Mouse (Mus musculus) CH12.LX (cell line): ENCODE measurements around the gene Gm2a. TPM values are rescaled to one million over a fixed set of nuclear protein-coding genes. Genes with fewer than 3 reads are reported as not detected.

Source experiments
- DNase-seq: peaks from one replicate; pipeline ENCODE4 v3.0.0-alpha.2; 2013; ENCODE audit errors: extremely low read depth
- H3K27ac ChIP-seq: 2 replicates; pipeline ENCODE4 v1.5.1; 2012; ENCODE audit warnings: low read depth, mild to moderate bottlenecking, control low read depth, moderate library complexity; ENCODE audit not compliant: insufficient read depth
- H3K27me3 ChIP-seq: replicated peaks from 2 replicates; pipeline ENCODE3; 2012; ENCODE audit warnings: inconsistent platforms
- H3K36me3 ChIP-seq, 2 experiments: replicated peaks in 1 of 2; 2 replicates each; pipeline versions ENCODE3 to v1.6.1; 2012; ENCODE audit warnings: inconsistent platforms in 1 of 2, low read length in 1 of 2, mild to moderate bottlenecking in 1 of 2, mixed read lengths in 1 of 2, moderate library complexity in 1 of 2; ENCODE audit not compliant: control insufficient read depth in 1 of 2, insufficient read depth in 1 of 2
- H3K4me1 ChIP-seq, 2 experiments: 2 replicates each; pipeline ENCODE4 v1.6.1; 2012; ENCODE audit warnings: inconsistent platforms in 1 of 2, moderate library complexity in 1 of 2; ENCODE audit not compliant: insufficient read depth in 2 of 2, control insufficient read depth in 1 of 2
- H3K4me2 ChIP-seq: 2 replicates; pipeline ENCODE4 v1.6.1; 2012; ENCODE audit warnings: low read depth, mild to moderate bottlenecking, control low read depth; ENCODE audit not compliant: poor library complexity, insufficient read depth, severe bottlenecking
- H3K4me3 ChIP-seq, 3 experiments: fragments of 150-350 bp in 1 of 3; sonication (generic) in 1 of 3; replicated peaks in 1 of 3; 2 replicates each; pipeline versions ENCODE3 to v1.5.1; 2011 to 2012; ENCODE audit warnings: low read depth in 2 of 3, low read length in 2 of 3, mild to moderate bottlenecking in 2 of 3, moderate library complexity in 2 of 3, control low read depth in 1 of 3, improper control_type of control experiment in 1 of 3, inconsistent platforms in 1 of 3, mixed read lengths in 1 of 3; ENCODE audit not compliant: poor library complexity in 1 of 3
- H3K79me2 ChIP-seq: replicated peaks from 2 replicates; pipeline ENCODE4 v1.6.1; 2012; ENCODE audit warnings: mild to moderate bottlenecking, moderate library complexity; ENCODE audit not compliant: control insufficient read depth, poor library complexity, insufficient read depth, severe bottlenecking; ENCODE audit errors: extremely low read depth
- H3K9ac ChIP-seq: 2 replicates; pipeline ENCODE4 v1.6.1; 2012; ENCODE audit warnings: low read depth, mild to moderate bottlenecking, control low read depth, moderate library complexity; ENCODE audit not compliant: insufficient read depth
- H3K9me3 ChIP-seq: replicated peaks from 2 replicates; pipeline ENCODE3; 2012; ENCODE audit warnings: low read length, inconsistent platforms, mixed read lengths
- BHLHE40 ChIP-seq: IDR thresholded peaks from 2 replicates; pipeline ENCODE4 v1.6.1; 2011; ENCODE audit warnings: mild to moderate bottlenecking, low read depth, low read length, improper control_type of control experiment
- CHD1 ChIP-seq: IDR thresholded peaks from 2 replicates; pipeline ENCODE4 v1.6.1; 2012; ENCODE audit warnings: low read depth, low read length, improper control_type of control experiment, inconsistent platforms
- CHD2 ChIP-seq: IDR thresholded peaks from 2 replicates; pipeline ENCODE4 v1.6.1; 2011; ENCODE audit warnings: low read length, improper control_type of control experiment
- CTCF ChIP-seq, 2 experiments: IDR thresholded peaks in 1 of 2; conservative IDR thresholded peaks in 1 of 2; 2 replicates each; pipeline ENCODE4 v1.5.1; 2011 to 2012; ENCODE audit warnings: low read depth in 2 of 2, low read length in 2 of 2, improper control_type of control experiment in 1 of 2, inconsistent platforms in 1 of 2, mild to moderate bottlenecking in 1 of 2, moderate library complexity in 1 of 2
- ELF1 ChIP-seq: IDR thresholded peaks from 2 replicates; pipeline ENCODE4 v1.6.1; 2014; ENCODE audit warnings: low read depth, mild to moderate bottlenecking, inconsistent platforms, low read length, improper control_type of control experiment
- GABPA ChIP-seq: IDR thresholded peaks from 2 replicates; pipeline ENCODE4 v1.6.1; 2012; ENCODE audit warnings: low read depth, low read length, improper control_type of control experiment, inconsistent platforms; ENCODE audit not compliant: insufficient replicate concordance
- IRF4 ChIP-seq: IDR thresholded peaks from 2 replicates; pipeline ENCODE4 v1.6.1; 2014; ENCODE audit warnings: low read depth, mild to moderate bottlenecking, inconsistent platforms, low read length, improper control_type of control experiment
- JUN ChIP-seq: IDR thresholded peaks from 2 replicates; pipeline ENCODE4 v1.6.1; 2011; ENCODE audit warnings: low read depth, mild to moderate bottlenecking, low read length, improper control_type of control experiment, moderate library complexity; ENCODE audit not compliant: insufficient read depth
- JUND ChIP-seq: conservative IDR thresholded peaks from 2 replicates; pipeline ENCODE4 v1.6.1; 2011; ENCODE audit warnings: low read depth, low read length, improper control_type of control experiment
- KAT2A ChIP-seq: IDR thresholded peaks from 2 replicates; pipeline ENCODE4 v1.6.1; 2012; ENCODE audit warnings: low read length, improper control_type of control experiment, inconsistent platforms; ENCODE audit not compliant: insufficient replicate concordance
- MAFK ChIP-seq: IDR thresholded peaks from 2 replicates; pipeline ENCODE4 v1.6.1; 2011; ENCODE audit warnings: low read length, improper control_type of control experiment; ENCODE audit not compliant: insufficient replicate concordance
- MAX ChIP-seq: IDR thresholded peaks from 2 replicates; pipeline ENCODE4 v1.6.1; 2011; ENCODE audit warnings: low read length, improper control_type of control experiment
- MEF2A ChIP-seq: IDR thresholded peaks from 2 replicates; pipeline ENCODE4 v1.6.1; 2014; ENCODE audit warnings: low read depth, mild to moderate bottlenecking, inconsistent platforms, low read length, improper control_type of control experiment, borderline replicate concordance
- MXI1 ChIP-seq: IDR thresholded peaks from 2 replicates; pipeline ENCODE4 v1.6.1; 2011; ENCODE audit warnings: mild to moderate bottlenecking, low read depth, low read length, improper control_type of control experiment
- PAX5 ChIP-seq: IDR thresholded peaks from 2 replicates; pipeline ENCODE4 v1.6.1; 2012; ENCODE audit warnings: low read length, inconsistent platforms, mixed read lengths
- POLR2A ChIP-seq: IDR thresholded peaks from 2 replicates; pipeline ENCODE4 v1.6.1; 2011; ENCODE audit warnings: low read depth, mild to moderate bottlenecking, improper control_type of control experiment, low read length
- TCF12 ChIP-seq: IDR thresholded peaks from 2 replicates; pipeline ENCODE4 v1.6.1; 2014; ENCODE audit warnings: low read depth, mild to moderate bottlenecking, inconsistent platforms, low read length, improper control_type of control experiment
- ZC3H11A ChIP-seq: IDR thresholded peaks from 2 replicates; pipeline ENCODE4 v1.6.1; 2012; ENCODE audit warnings: low read depth, mild to moderate bottlenecking, inconsistent platforms, low read length, improper control_type of control experiment
- ZKSCAN1 ChIP-seq: IDR thresholded peaks from 2 replicates; pipeline ENCODE4 v1.6.1; 2012; ENCODE audit warnings: low read depth, inconsistent platforms, low read length, improper control_type of control experiment, borderline replicate concordance
- ZMIZ1 ChIP-seq: IDR thresholded peaks from 2 replicates; pipeline ENCODE4 v1.6.1; 2012; ENCODE audit warnings: low read depth, mild to moderate bottlenecking, inconsistent platforms, low read length, improper control_type of control experiment
- ZNF384 ChIP-seq: IDR thresholded peaks from 2 replicates; pipeline ENCODE4 v1.6.1; 2012; ENCODE audit warnings: low read depth, low read length, improper control_type of control experiment, inconsistent platforms
- dilution Hi-C: fragments of 300-500 bp; cut with MboI; formaldehyde crosslinking; loops from 2 replicates; pipeline ENCODE4 v1.14.3; 2020; ENCODE audit warnings: low sequenced_read_pairs; ENCODE audit not compliant: extremely low pct_unique_long_range_greater_than_20kb, extremely low pct_ligation_motif_present
- in situ Hi-C: fragments of 300-500 bp; cut with MboI; formaldehyde crosslinking; loops from 3 replicates; pipeline ENCODE4 v1.14.3; 2019; ENCODE audit warnings: low sequenced_read_pairs, low pct_ligation_motif_present, low pct_unique_long_range_greater_than_20kb, mixed read lengths
- polyA plus RNA-seq: library from polyadenylated mRNA; unstranded; fragments of >175 nt; gene quantifications from 2 replicates; pipeline ENCODE4 v1.2.1, GENCODE M21; 2012; ENCODE audit warnings: low read depth; ENCODE audit not compliant: insufficient read length
- total RNA-seq, 2 experiments: library from RNA; depleted of rRNA; stranded (reverse); fragments of 300-350 nt in 1 of 2; fragments of >200 nt in 1 of 2; gene quantifications; 2 replicates each; pipeline ENCODE4 v1.2.3; 2012 to 2014

Gm2a gene
- total and polyA plus RNA-seq, 3 experiments = 10.0 to 26.5 (median 25.6) TPM

DNA sequence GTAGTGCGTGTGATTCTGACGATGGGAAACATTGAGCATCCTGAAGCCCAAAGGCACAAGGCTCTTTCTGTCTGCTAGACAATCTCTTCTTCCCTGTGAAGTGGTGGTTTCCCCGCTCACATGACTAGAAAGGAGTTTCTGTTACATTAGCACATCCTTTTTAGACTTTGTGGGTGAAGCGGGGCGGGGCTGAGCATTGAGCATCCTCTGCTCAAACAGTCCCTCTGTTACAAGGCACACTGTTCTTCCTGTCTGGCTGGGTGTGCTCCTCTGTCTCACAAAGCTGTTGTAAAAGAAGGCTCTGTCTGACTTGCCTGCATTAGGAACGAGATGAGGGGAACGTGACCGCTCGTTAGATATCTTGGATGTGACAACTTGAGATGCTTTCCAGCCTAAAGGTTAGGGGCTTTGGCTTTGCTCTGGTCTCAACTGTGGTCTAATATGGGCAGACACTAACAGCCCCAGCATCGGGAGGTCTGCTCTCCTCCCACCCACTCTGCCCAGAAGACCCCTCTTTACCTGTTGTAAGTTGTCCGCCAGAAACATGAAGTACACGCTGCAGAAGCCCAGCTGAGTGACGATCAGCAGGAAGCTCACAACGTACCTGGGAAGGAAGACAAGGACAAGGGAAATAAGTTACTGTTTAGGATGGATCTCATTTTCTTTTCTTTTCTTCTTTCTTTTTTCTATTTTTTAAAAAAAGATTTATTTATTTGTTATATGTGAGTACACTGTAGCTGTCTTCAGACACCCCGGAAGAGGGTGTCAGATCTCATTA, 39.0 kb downstream of the Gm2a start (continued):
- TF ChIP-seq MAFK = peak; percentile 62; the same call in 1 of the 2 replicates
- peak; percentile 81; the same call in 1 of the 2 replicates for TF ChIP-seq MEF2A
- TF ChIP-seq POLR2A = peak; percentile 89
- no peak; the same call in 1 of the 2 replicates for TF ChIP-seq MXI1
- peak; percentile 65 for TF ChIP-seq IRF4
- no peak for TF ChIP-seq ZKSCAN1
- TF ChIP-seq PAX5 = no peak
- TF ChIP-seq ELF1 = peak; percentile 76; the same call in 1 of the 2 replicates
- 0 out of 2 replicates have a peak, but pooled peaks have one; percentile 10 for TF ChIP-seq JUND
- no peak; the same call in 1 of the 2 replicates for TF ChIP-seq CHD2
- TF ChIP-seq CTCF (conservative IDR thresholded peaks at IDR 0.05 in 1 of 2, IDR thresholded peaks at IDR 0.05 in 1 of 2; ENCODE audit: low read depth in 2 of 2, low read length in 2 of 2) = no peak
- TF ChIP-seq CHD1 = peak; percentile 69; the same call in 1 of the 2 replicates

DNA sequence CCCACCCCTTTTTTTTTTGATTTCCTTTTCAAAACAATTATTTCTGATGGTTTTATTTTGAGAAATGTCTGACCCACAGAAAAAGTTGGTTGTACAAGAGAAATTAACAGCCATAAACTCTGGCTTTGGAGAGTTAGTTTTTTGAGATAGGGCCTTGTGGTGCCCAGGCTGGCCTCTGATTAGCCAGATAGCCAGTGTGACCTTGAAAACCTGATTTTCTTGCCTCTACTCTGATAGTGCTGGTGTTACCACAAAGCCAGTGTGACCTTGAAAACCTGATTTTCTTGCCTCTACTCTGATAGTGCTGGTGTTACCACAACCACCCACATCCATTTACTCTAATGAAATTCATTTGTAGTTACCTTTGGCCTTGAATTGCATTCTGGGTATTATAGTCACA, 39.7 kb downstream of the Gm2a start:
- Histone ChIP-seq H3K79me2 (no peaks in the 10 kb centered on the region), H3K27me3 (no peaks in the 10 kb centered on the region), H3K36me3 (peaks cover 0 to 2% of the 10 kb centered on the region in 2 experiments), H3K4me2 (no peak overlapping the region), H3K9ac (no peak overlapping the region), H3K27ac (no peak overlapping the region), H3K4me1 (peaks cover 15 to 59% of the 10 kb centered on the region in 2 experiments), H3K4me3 (peak overlapping the region in 1 of 3 experiments; percentile 19), H3K9me3 (no peaks in the 10 kb centered on the region)
- TF ChIP-seq KAT2A (no peak), ZMIZ1 (no peak), MAX (no peak), JUN (no peak), MEF2A (no peak), ZKSCAN1 (no peak), GABPA (no peak)
- dilution Hi-C loops (no loop called here), in situ Hi-C loops (no loop called here)
- no peak for DNase-seq

DNA sequence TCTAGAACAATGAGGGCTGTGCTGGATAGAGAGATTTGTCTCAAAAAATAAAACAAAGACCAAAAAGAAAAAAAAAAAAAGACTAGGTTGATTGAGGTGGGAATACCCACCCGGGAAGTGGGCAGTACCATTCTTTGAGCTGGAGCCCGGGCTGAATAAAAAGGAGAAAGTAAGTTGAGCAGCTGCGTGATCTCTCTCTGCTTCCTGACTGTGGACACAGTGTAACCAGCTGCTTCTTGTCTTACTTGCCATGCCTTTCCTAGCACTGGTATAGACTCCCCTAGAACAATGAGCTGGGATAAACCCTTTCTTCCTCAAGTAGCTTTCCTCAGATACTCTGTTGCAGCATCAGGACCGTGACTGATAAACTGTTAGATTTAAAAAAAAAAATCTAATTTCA, 43.6 kb downstream of the Gm2a start:
- Histone ChIP-seq H3K9me3 (peaks cover 9% of the 10 kb centered on the region), H3K4me1 (peaks cover 4 to 22% of the 10 kb centered on the region in 2 experiments; a peak in 3 of 4 replicates), H3K27me3 (no peaks in the 10 kb centered on the region), H3K9ac (no peak overlapping the region), H3K4me2 (no peak overlapping the region), H3K27ac (no peak overlapping the region), H3K36me3 (peaks cover 0 to 2% of the 10 kb centered on the region in 2 experiments), H3K4me3 (no peak overlapping the region), H3K79me2 (no peaks in the 10 kb centered on the region)
- DNase-seq = no peak
- TF ChIP-seq PAX5 = no peak
- TF ChIP-seq ELF1 = peak; percentile 40; the same call in 1 of the 2 replicates
- no peak for TF ChIP-seq TCF12
- peak; percentile 71; the same call in 1 of the 2 replicates for TF ChIP-seq ZNF384
- TF ChIP-seq BHLHE40 = no peak
- no peak for TF ChIP-seq ZC3H11A
- in situ Hi-C loops = no loop called here
- dilution Hi-C loops = no loop called here
